Mouse (Mus musculus) midbrain, postnatal 0 days (tissue): ENCODE results near the gene Ntm. TPM values are rescaled to one million over a fixed set of nuclear protein-coding genes. Genes with fewer than 3 reads are reported as not detected.
A peak's percentile ranks its signal among the peaks of the same experiment; 100 is the strongest.

Source experiments
- ATAC-seq: fragments of 200-750 bp; cut with Nextera tagmentation; 2 replicates; pipeline ENCODE4 v1.8.0; 2017; ENCODE audit warnings: moderate number of reproducible peaks, mild to moderate bottlenecking, moderate TSS enrichment, moderate library complexity; ENCODE audit not compliant: low FRiP score
- DNase-seq: peaks from one replicate; pipeline ENCODE4 v3.0.0-alpha.2; 2015; ENCODE audit warnings: low spot score
- H3K27ac ChIP-seq: fragments of 300-500 bp; sonication (generic); 2 replicates; pipeline ENCODE4 v1.5.1; 2014; ENCODE audit warnings: low read depth, mild to moderate bottlenecking, low read length, mixed read lengths
- H3K27me3 ChIP-seq: fragments of 300-500 bp; sonication (generic); 2 replicates; pipeline ENCODE4 v1.6.1; 2014; ENCODE audit warnings: low read length, control low read depth, mixed read lengths; ENCODE audit not compliant: insufficient read depth
- H3K36me3 ChIP-seq: fragments of 300-500 bp; sonication (generic); 2 replicates; pipeline ENCODE4 v1.6.1; 2014; ENCODE audit warnings: low read length, control low read depth, mixed read lengths; ENCODE audit not compliant: insufficient read depth
- H3K4me1 ChIP-seq: fragments of 300-500 bp; sonication (generic); 2 replicates; pipeline ENCODE4 v1.6.1; 2014; ENCODE audit warnings: mild to moderate bottlenecking, control low read depth, antibody characterized with exemption, low read length, mixed read lengths; ENCODE audit not compliant: insufficient read depth
- H3K4me2 ChIP-seq: fragments of 300-500 bp; sonication (generic); 2 replicates; pipeline ENCODE4 v1.6.1; 2014; ENCODE audit warnings: low read depth, mild to moderate bottlenecking, low read length, mixed read lengths; ENCODE audit not compliant: poor library complexity, severe bottlenecking
- H3K4me3 ChIP-seq: fragments of 300-500 bp; sonication (generic); 2 replicates; pipeline ENCODE4 v1.5.1; 2014; ENCODE audit warnings: low read depth, mild to moderate bottlenecking, low read length, moderate library complexity
- H3K9ac ChIP-seq: fragments of 300-500 bp; sonication (generic); replicated peaks from 2 replicates; pipeline ENCODE4 v1.6.1; 2014; ENCODE audit warnings: mild to moderate bottlenecking, low read length, moderate library complexity, mixed read lengths; ENCODE audit not compliant: poor library complexity, severe bottlenecking
- H3K9me3 ChIP-seq: fragments of 300-500 bp; sonication (generic); 2 replicates; pipeline ENCODE4 v1.6.1; 2016; ENCODE audit warnings: low read length, control low read depth
- CTCF ChIP-seq: IDR thresholded peaks from 2 replicates; pipeline ENCODE4 v1.5.1; 2016; ENCODE audit warnings: antibody characterized with exemption, mild to moderate bottlenecking
- WGBS: fragments of 180-500 bp; shearing (Covaris S2); extraction: QIAGEN DNeasy Blood & Tissue Kit; methylation state at CpG from one replicate; pipeline ENCODE4 v1.1.7; 2014; 5-methylcytosine and 5-hydroxymethylcytosine counted together
- polyA plus RNA-seq: library from polyadenylated mRNA; unstranded; fragments of >200 nt; fragmentation: Nextera tagmentation; extraction: Ambion mirVana; gene quantifications from 2 replicates; pipeline ENCODE4 v1.2.1, GENCODE M21; 2015
- total RNA-seq: library from RNA; depleted of rRNA; stranded (reverse); fragments of >200 nt; gene quantifications from 2 replicates; pipeline ENCODE4 v1.2.3, GENCODE M21; 2014

Ntm gene
- total and polyA plus RNA-seq, 2 experiments from 2014 or later: 244 to 322 TPM

DNA sequence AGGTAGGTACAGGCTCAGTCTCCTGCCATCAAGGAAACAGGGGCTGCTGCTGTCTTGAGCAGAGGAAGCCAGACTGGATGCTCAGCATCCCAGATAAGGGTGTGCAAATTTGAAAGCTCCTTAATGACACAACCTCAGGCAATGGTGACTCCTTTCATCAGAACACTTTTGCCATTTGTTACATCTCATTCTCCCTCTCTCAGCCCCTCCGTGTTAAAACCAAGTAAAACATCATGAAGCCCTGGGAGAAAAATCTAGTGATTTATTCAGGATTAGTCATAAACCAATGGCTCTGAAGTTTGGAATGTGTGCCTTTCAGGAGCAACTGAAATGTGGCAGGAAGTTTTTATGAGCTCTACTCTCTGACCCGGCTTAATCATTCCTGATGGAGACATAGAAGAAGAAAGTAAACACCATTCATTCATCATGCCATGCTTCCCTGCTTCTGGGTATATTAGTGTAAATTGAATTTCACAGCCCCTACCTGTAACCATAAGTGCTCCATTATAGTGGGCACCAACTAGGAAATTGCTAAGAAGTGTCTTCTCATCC, 845.3 kb downstream of the Ntm start:
- TF ChIP-seq CTCF: no peak
- 42% methylated on average over 2 of the region's 2 CpGs for WGBS
- Histone ChIP-seq H3K36me3 (no peaks in the 10 kb centered on the region), H3K27ac (no peak overlapping the region), H3K4me3 (no peak overlapping the region), H3K27me3 (no peaks in the 10 kb centered on the region), H3K4me1 (no peaks in the 10 kb centered on the region), H3K9ac (no peak overlapping the region), H3K9me3 (no peaks in the 10 kb centered on the region), H3K4me2 (no peak overlapping the region)
- DNase-seq (no peak), ATAC-seq (no peak)

- Histone ChIP-seq H3K27me3 (no peaks in the 10 kb centered on the region), H3K9ac (no peak overlapping the region), H3K27ac (no peak overlapping the region), H3K4me2 (no peak overlapping the region), H3K4me3 (no peak overlapping the region), H3K9me3 (no peaks in the 10 kb centered on the region), H3K36me3 (no peaks in the 10 kb centered on the region), H3K4me1 (no peaks in the 10 kb centered on the region; the same call in 1 of the 2 replicates)
- WGBS: 34% methylated on average over 2 of the region's 2 CpGs
- no peak for TF ChIP-seq CTCF
- ATAC-seq (no peak), DNase-seq (no peak)
Observed at GRCm38 (mm10) chr9:29115337-29115736, 847.6 kb downstream of the Ntm start.

- Histone ChIP-seq H3K4me1 (no peaks in the 10 kb centered on the region; the same call in 1 of the 2 replicates), H3K9ac (no peak overlapping the region), H3K36me3 (no peaks in the 10 kb centered on the region), H3K27ac (no peak overlapping the region), H3K9me3 (no peaks in the 10 kb centered on the region), H3K27me3 (no peaks in the 10 kb centered on the region), H3K4me3 (no peak overlapping the region), H3K4me2 (no peak overlapping the region)
- WGBS: 41% methylated on average over 3 of the region's 3 CpGs
- ATAC-seq: no peak
- TF ChIP-seq CTCF: no peak
- DNase-seq: no peak
Observed at GRCm38 (mm10) chr9:29106771-29107170, 856.2 kb downstream of the Ntm start.

DNA sequence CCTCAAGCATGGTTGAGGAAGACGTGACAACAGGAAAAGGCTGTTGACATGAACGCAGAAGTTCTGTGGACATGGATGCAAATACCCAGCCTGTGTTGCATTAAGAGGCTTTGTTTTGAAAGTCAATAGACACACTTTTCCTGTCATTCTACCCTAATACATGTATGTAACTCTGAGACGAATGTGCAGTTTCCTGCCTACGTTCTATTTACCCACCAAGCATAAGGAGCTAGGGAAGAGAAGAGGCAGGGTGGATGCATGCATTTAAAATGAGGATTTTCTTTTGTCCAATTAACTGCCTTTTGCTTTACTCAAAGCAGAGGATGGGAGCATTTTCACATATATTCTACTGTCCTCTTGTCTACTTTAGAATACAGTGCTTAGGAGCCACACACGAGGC, 858.5 kb downstream of the Ntm start:
- H3K27me3 ChIP-seq: no peaks in the 10 kb centered on the region
- H3K9ac ChIP-seq: no peak overlapping the region
- 83% methylated on average over 5 of the region's 5 CpGs for WGBS
- ATAC-seq (no peak), DNase-seq (no peak)
- TF ChIP-seq CTCF: no peak
- no peaks in the 10 kb centered on the region for H3K9me3 ChIP-seq
- 0 out of 2 replicates have a peak overlapping the region, but pooled peaks have one; percentile 6 for H3K27ac ChIP-seq
- no peaks in the 10 kb centered on the region for H3K36me3 ChIP-seq
- no peaks in the 10 kb centered on the region for H3K4me1 ChIP-seq
- H3K4me3 ChIP-seq: no peak overlapping the region
- H3K4me2 ChIP-seq: no peak overlapping the region

GRCm38 (mm10) chr9:29103993-29104392, 858.9 kb downstream of the Ntm start:
- Histone ChIP-seq H3K27me3 (no peaks in the 10 kb centered on the region), H3K27ac (0 out of 2 replicates have a peak overlapping the region, but pooled peaks have one; percentile 6), H3K4me2 (no peak overlapping the region), H3K4me3 (no peak overlapping the region), H3K9ac (no peak overlapping the region), H3K9me3 (no peaks in the 10 kb centered on the region), H3K4me1 (no peaks in the 10 kb centered on the region), H3K36me3 (no peaks in the 10 kb centered on the region)
- TF ChIP-seq CTCF: no peak
- ATAC-seq: peak; percentile 68
- 48% methylated on average over 6 of the region's 6 CpGs for WGBS
- peak; percentile 82 for DNase-seq

GRCm38 (mm10) chr9:29100624-29101023, 862.3 kb downstream of the Ntm start:
- no peaks in the 10 kb centered on the region for H3K36me3 ChIP-seq
- DNase-seq (no peak), ATAC-seq (no peak)
- 0 out of 2 replicates have a peak, but pooled peaks cover 2% of the 10 kb centered on the region for H3K4me1 ChIP-seq
- no peak overlapping the region for H3K9ac ChIP-seq
- no peaks in the 10 kb centered on the region for H3K9me3 ChIP-seq
- H3K4me2 ChIP-seq: no peak overlapping the region
- no peak overlapping the region for H3K27ac ChIP-seq
- 71% methylated on average over 5 of the region's 5 CpGs for WGBS
- no peak overlapping the region for H3K4me3 ChIP-seq
- no peak for TF ChIP-seq CTCF
- no peaks in the 10 kb centered on the region for H3K27me3 ChIP-seq
